Mouse (Mus musculus) liver, adult 2 months (tissue): ENCODE results near the gene Cd93.

ENCODE experiments used
- CTCF ChIP-seq: fragments of 200-500 bp; IDR thresholded peaks from 2 replicates; pipeline ENCODE4 v1.5.1; 2011; ENCODE audit warnings: low read depth, low read length, control low read depth
- POLR2A ChIP-seq: fragments of 200-500 bp; IDR thresholded peaks from 2 replicates; pipeline ENCODE4 v1.6.1; 2011; ENCODE audit warnings: low read length, control low read depth; ENCODE audit not compliant: insufficient read depth; ENCODE audit errors: extremely low read depth

DNA sequence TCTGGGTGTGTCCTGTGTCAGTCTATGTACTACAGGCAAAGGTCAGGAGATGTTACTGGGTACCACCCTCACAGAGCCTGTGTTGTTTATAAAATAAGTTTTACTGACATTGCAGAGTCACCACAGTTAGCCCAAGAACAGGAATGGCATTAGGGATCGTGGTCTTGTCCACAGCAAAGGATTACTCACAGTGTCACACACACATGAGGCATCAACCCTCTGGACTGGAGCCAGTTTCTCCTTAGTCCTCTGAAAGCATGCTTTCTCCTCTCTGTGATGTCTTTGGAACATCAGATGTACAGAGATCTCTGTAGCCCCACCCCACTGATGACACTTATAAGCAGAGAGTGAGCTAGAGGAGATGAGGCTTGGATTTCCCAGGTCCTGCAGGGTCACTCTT, 41.1 kb downstream of the Cd93 start:
- no peak for TF ChIP-seq POLR2A
- TF ChIP-seq CTCF: no peak
